Mouse (Mus musculus) neutrophil, adult 65 days (primary cell): ENCODE measurements around the gene Rec114. TPM values are rescaled to one million over a fixed set of nuclear protein-coding genes. Genes with fewer than 3 reads are reported as not detected.

Experiments
- total RNA-seq: library from RNA; stranded (reverse); gene quantifications from 2 replicates; pipeline ENCODE4 v1.2.4, GENCODE M21; 2023

The Rec114 gene
- total RNA-seq: not detected in 2 replicates

DNA sequence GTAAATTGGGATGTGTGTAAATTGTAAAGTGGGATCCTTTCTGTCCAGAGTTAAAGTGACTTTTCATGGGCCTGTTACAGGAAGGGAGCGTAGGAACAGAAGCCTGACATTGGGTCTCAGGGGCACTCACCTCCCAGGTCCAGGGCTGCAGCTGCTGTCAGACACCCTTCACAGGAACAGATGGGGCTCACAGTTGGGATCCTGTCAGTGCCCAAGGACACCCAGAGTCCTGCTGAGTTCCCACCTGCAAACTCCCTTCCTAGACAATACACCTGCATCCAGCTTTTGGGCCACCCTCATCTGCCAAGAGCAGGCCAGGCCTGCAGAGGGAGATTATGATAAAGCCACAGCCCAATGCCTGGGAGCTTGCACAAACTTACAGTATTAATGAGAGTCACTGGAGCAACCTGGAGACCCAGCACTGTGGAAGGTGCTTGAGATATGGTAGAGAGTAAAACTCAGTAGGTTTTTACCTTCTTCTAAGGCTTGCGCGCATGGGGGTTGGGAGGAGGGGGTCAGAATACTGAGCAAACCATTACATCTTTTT is at the start of gene Rec114:
Gene Rec114, minus strand, starts transcription at position 263 of the 547 bp plus-strand sequence.

Other genes starting within 250 kb of the Rec114 start
- 0.57 and 0.92 TPM in 2 replicates for gene Cd276, start 188.5 kb downstream of the Rec114 start, total RNA-seq
- gene Nptn, start 161.7 kb downstream of the Rec114 start, total RNA-seq: 138 and 185 TPM in 2 replicates
- not detected in 2 replicates for gene Hcn4, start 79.4 kb upstream of the Rec114 start, total RNA-seq